Mouse (Mus musculus): ENCODE measurements around the gene Stk33. TPM values are rescaled to one million over a fixed set of nuclear protein-coding genes. Genes with fewer than 3 reads are reported as not detected.

The Stk33 gene
- polyA plus RNA-seq (2015; fragmentation: Nextera tagmentation; extraction: Ambion mirVana) = 5.6 and 9.4 TPM in 2 replicates

GRCm38 (mm10) chr7:109438781-109439591, at the start of gene Stk33:
Stk33 (minus strand) TSS chr7:109439081.
- Histone ChIP-seq H3K27me3 (no peaks in the 10 kb centered on the region), H3K4me2 (peak within 1 kb of the TSS; percentile 85), H3K4me1 (replicated peaks) (peaks cover 34% of the 10 kb centered on the region), H3K4me3 (peak within 1 kb of the TSS; percentile 51), H3K9ac (peak within 1 kb of the TSS; percentile 78), H3K27ac (peak within 1 kb of the TSS; percentile 81), H3K9me3 (no peaks in the 10 kb centered on the region), H3K36me3 (no peaks in the 10 kb centered on the region)
- WGBS = under 1% methylated on average over 62 of the region's 62 CpGs
- peak; percentile 90 for ATAC-seq (ENCODE audit: low FRiP score)

GRCm38 (mm10) chr7:109484221-109484620, 45.3 kb upstream of the Stk33 start:
- Histone ChIP-seq H3K4me2 (no peak overlapping the region), H3K27ac (no peak overlapping the region), H3K9ac (no peak overlapping the region), H3K9me3 (no peaks in the 10 kb centered on the region), H3K27me3 (no peaks in the 10 kb centered on the region), H3K4me3 (no peak overlapping the region), H3K4me1 (replicated peaks) (peaks cover 4% of the 10 kb centered on the region; the same call in 1 of the 2 replicates), H3K36me3 (no peaks in the 10 kb centered on the region)
- WGBS = 72% methylated on average over 5 of the region's 5 CpGs
- no peak for ATAC-seq (ENCODE audit: low FRiP score)

GRCm38 (mm10) chr7:109480765-109481197, 41.9 kb upstream of the Stk33 start:
- Histone ChIP-seq H3K4me1 (replicated peaks) (peaks cover 4% of the 10 kb centered on the region; the same call in 1 of the 2 replicates), H3K4me3 (no peak overlapping the region), H3K27me3 (no peaks in the 10 kb centered on the region), H3K27ac (no peak overlapping the region), H3K4me2 (peak overlapping the region; percentile 31; the same call in 1 of the 2 replicates), H3K9ac (no peak overlapping the region; the same call in 1 of the 2 replicates), H3K9me3 (no peaks in the 10 kb centered on the region), H3K36me3 (no peaks in the 10 kb centered on the region)
- 24% methylated on average over 7 of the region's 7 CpGs for WGBS
- ATAC-seq (ENCODE audit: low FRiP score) = peak; percentile 57; the same call in 1 of the 2 replicates

GRCm38 (mm10) chr7:109477926-109478325, 39.0 kb upstream of the Stk33 start:
- Histone ChIP-seq H3K4me1 (replicated peaks) (no peaks in the 10 kb centered on the region), H3K4me2 (no peak overlapping the region), H3K27me3 (no peaks in the 10 kb centered on the region), H3K27ac (no peak overlapping the region), H3K4me3 (no peak overlapping the region), H3K9ac (no peak overlapping the region), H3K36me3 (no peaks in the 10 kb centered on the region), H3K9me3 (no peaks in the 10 kb centered on the region)
- ATAC-seq (ENCODE audit: low FRiP score) = no peak
- 95% methylated on average over 3 of the region's 3 CpGs for WGBS

GRCm38 (mm10) chr7:109470700-109471099, 31.8 kb upstream of the Stk33 start:
- Histone ChIP-seq H3K36me3 (no peaks in the 10 kb centered on the region), H3K9ac (no peak overlapping the region), H3K27me3 (no peaks in the 10 kb centered on the region), H3K4me3 (no peak overlapping the region), H3K4me2 (no peak overlapping the region), H3K9me3 (no peaks in the 10 kb centered on the region), H3K27ac (no peak overlapping the region), H3K4me1 (replicated peaks) (peaks cover 5% of the 10 kb centered on the region; the same call in 1 of the 2 replicates)
- ATAC-seq (ENCODE audit: low FRiP score) = no peak
- 69% methylated on average over 4 of the region's 4 CpGs for WGBS

GRCm38 (mm10) chr7:109468262-109468701, 29.4 kb upstream of the Stk33 start:
- no peaks in the 10 kb centered on the region for H3K27me3 ChIP-seq
- no peak overlapping the region for H3K4me3 ChIP-seq
- ATAC-seq (ENCODE audit: low FRiP score) = no peak
- H3K9ac ChIP-seq = no peak overlapping the region
- no peaks in the 10 kb centered on the region for H3K36me3 ChIP-seq
- no peak overlapping the region for H3K27ac ChIP-seq
- WGBS = 60% methylated on average over 6 of the region's 6 CpGs
- H3K4me1 ChIP-seq (replicated peaks) = peaks cover 5% of the 10 kb centered on the region; the same call in 1 of the 2 replicates
- no peak overlapping the region for H3K4me2 ChIP-seq
- no peaks in the 10 kb centered on the region for H3K9me3 ChIP-seq

- Histone ChIP-seq H3K9ac (no peak overlapping the region), H3K9me3 (no peaks in the 10 kb centered on the region), H3K4me1 (replicated peaks) (peaks cover 5% of the 10 kb centered on the region; the same call in 1 of the 2 replicates), H3K27ac (no peak overlapping the region), H3K4me2 (no peak overlapping the region), H3K4me3 (no peak overlapping the region), H3K27me3 (no peaks in the 10 kb centered on the region), H3K36me3 (no peaks in the 10 kb centered on the region)
- 64% methylated on average over 2 of the region's 2 CpGs for WGBS
- no peak for ATAC-seq (ENCODE audit: low FRiP score)
Measured at GRCm38 (mm10) chr7:109467591-109467990, 28.7 kb upstream of the Stk33 start.

GRCm38 (mm10) chr7:109460698-109461097, 21.8 kb upstream of the Stk33 start:
- no peak overlapping the region for H3K4me2 ChIP-seq
- 95% methylated on average over 8 of the region's 8 CpGs for WGBS
- no peak overlapping the region for H3K9ac ChIP-seq
- no peaks in the 10 kb centered on the region for H3K27me3 ChIP-seq
- no peak for ATAC-seq (ENCODE audit: low FRiP score)
- no peak overlapping the region for H3K27ac ChIP-seq
- H3K36me3 ChIP-seq = no peaks in the 10 kb centered on the region
- no peaks in the 10 kb centered on the region for H3K9me3 ChIP-seq
- no peaks in the 10 kb centered on the region for H3K4me1 ChIP-seq (replicated peaks)
- no peak overlapping the region for H3K4me3 ChIP-seq

- no peak overlapping the region for H3K27ac ChIP-seq
- H3K4me3 ChIP-seq = no peak overlapping the region
- no peak overlapping the region for H3K4me2 ChIP-seq
- no peak overlapping the region for H3K9ac ChIP-seq
- no peaks in the 10 kb centered on the region for H3K9me3 ChIP-seq
- no peaks in the 10 kb centered on the region for H3K27me3 ChIP-seq
- no peaks in the 10 kb centered on the region for H3K4me1 ChIP-seq (replicated peaks)
- no peaks in the 10 kb centered on the region for H3K36me3 ChIP-seq
- no peak for ATAC-seq (ENCODE audit: low FRiP score)
- 85% methylated on average over 6 of the region's 6 CpGs for WGBS
Measured at GRCm38 (mm10) chr7:109456563-109456962, 17.7 kb upstream of the Stk33 start.

- Histone ChIP-seq H3K27me3 (no peaks in the 10 kb centered on the region), H3K4me2 (no peak overlapping the region), H3K4me1 (replicated peaks) (no peaks in the 10 kb centered on the region), H3K9me3 (no peaks in the 10 kb centered on the region), H3K4me3 (no peak overlapping the region), H3K9ac (no peak overlapping the region), H3K36me3 (no peaks in the 10 kb centered on the region), H3K27ac (no peak overlapping the region)
- ATAC-seq (ENCODE audit: low FRiP score) = no peak
- WGBS = 78% methylated on average over 2 of the region's 2 CpGs
Measured at GRCm38 (mm10) chr7:109455748-109456147, 16.9 kb upstream of the Stk33 start.

- H3K9me3 ChIP-seq = no peaks in the 10 kb centered on the region
- no peaks in the 10 kb centered on the region for H3K27me3 ChIP-seq
- H3K27ac ChIP-seq = no peak overlapping the region
- no peaks in the 10 kb centered on the region for H3K4me1 ChIP-seq (replicated peaks)
- no peak overlapping the region for H3K9ac ChIP-seq
- no peak overlapping the region for H3K4me3 ChIP-seq
- ATAC-seq (ENCODE audit: low FRiP score) = no peak
- 88% methylated on average over 9 of the region's 9 CpGs for WGBS
- H3K36me3 ChIP-seq = no peaks in the 10 kb centered on the region
- no peak overlapping the region for H3K4me2 ChIP-seq
Measured at GRCm38 (mm10) chr7:109454856-109455255, 16.0 kb upstream of the Stk33 start.

GRCm38 (mm10) chr7:109448060-109448459, 9.2 kb upstream of the Stk33 start:
- no peaks in the 10 kb centered on the region for H3K9me3 ChIP-seq
- H3K4me3 ChIP-seq = no peak overlapping the region
- H3K4me1 ChIP-seq (replicated peaks) = no peaks in the 10 kb centered on the region
- H3K9ac ChIP-seq = no peak overlapping the region
- H3K27me3 ChIP-seq = no peaks in the 10 kb centered on the region
- no peak overlapping the region for H3K27ac ChIP-seq
- no peaks in the 10 kb centered on the region for H3K36me3 ChIP-seq
- 54% methylated on average over 2 of the region's 2 CpGs for WGBS
- ATAC-seq (ENCODE audit: low FRiP score) = no peak
- no peak overlapping the region for H3K4me2 ChIP-seq

- WGBS = 7% methylated on average over 6 of the region's 6 CpGs
- ATAC-seq (ENCODE audit: low FRiP score) = no peak; the same call in 1 of the 2 replicates
Measured at GRCm38 (mm10) chr7:109445012-109445411, 6.1 kb upstream of the Stk33 start.

More at GRCm38 (mm10) chr7:109445012-109445411, 6.1 kb upstream of the Stk33 start:
- H3K4me3 ChIP-seq = no peak overlapping the region
- no peak overlapping the region for H3K9ac ChIP-seq
- H3K27ac ChIP-seq = no peak overlapping the region
- H3K4me2 ChIP-seq = no peak overlapping the region
- no peaks in the 10 kb centered on the region for H3K9me3 ChIP-seq
- peaks cover 13% of the 10 kb centered on the region for H3K4me1 ChIP-seq (replicated peaks)
- H3K36me3 ChIP-seq = no peaks in the 10 kb centered on the region
- no peaks in the 10 kb centered on the region for H3K27me3 ChIP-seq
